Mouse (Mus musculus): ENCODE results near the gene March9.

March9 gene

GRCm38 (mm10) chr10:127059968-127060916 lies at the start of gene March9:
TSS of gene March9 (minus strand) at chr10:127060184.
- DNase-seq (ENCODE audit: low read depth): no peak

DNA sequence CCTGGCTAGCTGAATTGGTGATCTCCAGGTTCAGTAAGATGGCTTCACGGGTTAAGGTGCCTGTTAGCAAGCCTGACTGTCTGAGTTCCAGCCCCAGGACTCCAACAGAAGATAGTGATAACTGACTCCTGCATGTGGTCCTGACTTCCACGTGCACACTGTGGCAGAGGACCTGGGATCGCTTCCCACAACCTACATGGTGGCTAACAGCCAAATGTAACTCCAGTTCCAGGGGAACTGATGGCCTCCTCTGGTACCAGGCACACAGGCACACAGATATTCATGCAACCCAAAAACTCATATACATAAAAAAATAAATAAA lies 48.2 kb upstream of the March9 start:
- no peak for DNase-seq (ENCODE audit: low read depth)

DNA sequence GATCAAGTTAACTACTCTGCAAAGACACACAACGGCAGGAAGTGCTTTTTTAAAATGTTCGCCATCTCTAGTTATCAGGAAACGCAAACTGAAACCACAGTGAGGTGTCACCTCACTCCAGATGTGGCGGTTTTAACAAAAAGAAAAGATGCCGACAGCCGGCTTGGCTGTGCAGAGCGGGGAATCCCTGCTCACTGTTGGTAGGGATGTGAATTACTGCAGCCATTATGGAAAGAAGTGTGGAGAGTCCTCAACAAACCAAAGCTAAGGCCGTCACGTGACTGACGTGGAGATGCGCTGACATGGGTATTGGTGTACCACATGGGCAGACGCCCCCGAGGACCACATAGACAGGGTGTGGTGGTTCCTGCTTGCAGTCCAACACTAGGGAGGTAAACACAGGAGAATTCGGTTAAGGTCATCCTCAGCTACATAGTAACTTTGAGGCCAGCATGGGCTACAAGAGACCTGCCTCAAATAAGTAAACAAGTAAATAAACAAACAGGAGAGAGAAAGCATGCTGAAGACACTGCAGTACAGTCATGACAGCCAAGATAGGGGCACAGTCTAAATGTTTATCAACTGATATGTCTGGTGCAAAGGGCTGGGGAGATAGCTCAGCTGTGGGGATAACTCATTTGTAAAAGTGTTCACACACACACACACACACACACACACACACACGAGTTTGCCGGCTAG lies 47.7 kb upstream of the March9 start:
- no peak for DNase-seq (ENCODE audit: low read depth)

DNA sequence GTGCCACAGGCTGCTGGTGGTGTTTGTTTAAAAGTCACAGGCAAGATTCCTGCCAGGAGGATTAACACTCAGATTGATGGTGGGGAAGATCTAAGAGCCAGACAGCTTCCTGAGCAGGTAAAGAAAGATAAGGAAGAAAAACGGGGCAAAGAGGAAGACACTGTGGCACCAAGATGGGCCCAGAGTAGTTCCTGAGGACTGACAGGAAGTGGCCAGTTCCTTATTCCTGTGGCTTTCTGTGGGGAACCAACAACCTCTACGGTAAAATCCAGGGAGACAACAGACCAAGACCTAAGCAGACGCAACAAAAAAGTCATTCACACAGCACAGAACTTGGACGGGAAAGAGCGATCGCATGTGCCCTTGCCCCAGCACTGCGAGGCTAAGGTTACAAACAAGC lies 43.6 kb upstream of the March9 start:
- DNase-seq (ENCODE audit: low read depth): no peak

- no peak for DNase-seq (ENCODE audit: low read depth)
Observed at GRCm38 (mm10) chr10:127101151-127101550, 41.2 kb upstream of the March9 start.

DNA sequence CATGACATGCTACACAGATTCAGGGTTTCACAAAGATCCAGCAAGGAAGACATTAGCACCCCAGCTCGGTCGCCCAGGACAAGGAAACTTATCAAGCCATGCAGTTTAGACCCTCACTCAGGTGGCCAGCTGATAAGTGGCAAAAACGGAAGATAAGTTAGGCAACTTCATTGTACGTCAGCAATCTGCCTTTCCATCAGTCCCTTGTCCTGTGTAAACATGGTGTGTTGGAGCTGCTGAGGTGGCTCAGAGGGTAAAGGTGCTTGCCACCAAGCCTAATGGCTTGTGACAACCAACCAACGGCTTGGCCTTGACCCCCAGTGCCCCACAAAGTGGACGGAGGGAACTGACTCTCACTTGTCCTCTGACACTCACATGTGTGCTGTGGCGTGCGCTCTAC lies 40.4 kb upstream of the March9 start:
- DNase-seq (ENCODE audit: low read depth): no peak

- DNase-seq (ENCODE audit: low read depth): no peak
Observed at GRCm38 (mm10) chr10:127099868-127100267, 39.9 kb upstream of the March9 start.

DNA sequence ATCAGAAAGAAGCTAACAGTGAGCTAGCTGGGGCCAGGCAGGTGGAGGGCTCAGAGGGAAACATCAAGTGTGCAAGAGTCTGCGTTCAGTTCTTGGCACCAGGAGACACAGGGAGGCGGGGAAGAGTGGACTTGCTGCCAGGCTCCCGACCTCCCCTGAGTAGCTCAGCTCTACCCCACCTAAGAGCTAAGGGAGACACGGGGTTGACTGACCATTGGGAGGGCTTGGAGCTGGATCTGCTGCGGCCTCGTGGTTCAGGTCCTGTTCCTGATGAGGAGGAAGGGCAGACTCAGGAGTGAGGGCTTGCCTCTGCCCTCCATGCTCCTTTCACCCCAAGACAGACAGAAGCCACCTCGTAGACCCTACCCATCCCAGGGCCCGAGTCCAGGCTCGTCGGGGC lies 39.2 kb upstream of the March9 start:
- no peak for DNase-seq (ENCODE audit: low read depth)

GRCm38 (mm10) chr10:127098514-127098913 lies 38.5 kb upstream of the March9 start:
- DNase-seq (ENCODE audit: low read depth): no peak

DNA sequence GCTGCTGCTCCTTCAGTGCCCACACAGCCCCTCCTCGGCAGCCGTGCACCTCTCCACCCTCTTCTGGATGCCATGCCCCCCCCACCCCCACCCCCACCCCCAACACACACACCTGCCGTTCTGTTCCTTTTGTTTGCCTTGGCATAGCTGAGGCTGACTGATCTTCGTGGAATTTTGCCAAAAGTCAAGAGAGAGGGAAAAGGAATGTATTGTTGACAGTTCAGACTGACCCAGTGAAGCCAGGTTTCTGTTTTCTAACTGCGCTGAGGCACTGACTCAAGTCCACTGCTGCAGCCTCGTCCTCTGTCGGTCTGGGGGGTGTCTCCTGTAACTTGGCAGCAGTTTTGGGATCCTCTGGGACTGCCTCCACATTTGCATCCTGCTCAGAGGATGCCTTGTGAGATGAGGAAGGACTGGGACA lies 34.4 kb upstream of the March9 start:
- DNase-seq (ENCODE audit: low read depth): no peak

GRCm38 (mm10) chr10:127092742-127093141 lies 32.8 kb upstream of the March9 start:
- no peak for DNase-seq (ENCODE audit: low read depth)

- no peak for DNase-seq (ENCODE audit: low read depth)
Observed at GRCm38 (mm10) chr10:127091507-127092396, 31.8 kb upstream of the March9 start.

DNA sequence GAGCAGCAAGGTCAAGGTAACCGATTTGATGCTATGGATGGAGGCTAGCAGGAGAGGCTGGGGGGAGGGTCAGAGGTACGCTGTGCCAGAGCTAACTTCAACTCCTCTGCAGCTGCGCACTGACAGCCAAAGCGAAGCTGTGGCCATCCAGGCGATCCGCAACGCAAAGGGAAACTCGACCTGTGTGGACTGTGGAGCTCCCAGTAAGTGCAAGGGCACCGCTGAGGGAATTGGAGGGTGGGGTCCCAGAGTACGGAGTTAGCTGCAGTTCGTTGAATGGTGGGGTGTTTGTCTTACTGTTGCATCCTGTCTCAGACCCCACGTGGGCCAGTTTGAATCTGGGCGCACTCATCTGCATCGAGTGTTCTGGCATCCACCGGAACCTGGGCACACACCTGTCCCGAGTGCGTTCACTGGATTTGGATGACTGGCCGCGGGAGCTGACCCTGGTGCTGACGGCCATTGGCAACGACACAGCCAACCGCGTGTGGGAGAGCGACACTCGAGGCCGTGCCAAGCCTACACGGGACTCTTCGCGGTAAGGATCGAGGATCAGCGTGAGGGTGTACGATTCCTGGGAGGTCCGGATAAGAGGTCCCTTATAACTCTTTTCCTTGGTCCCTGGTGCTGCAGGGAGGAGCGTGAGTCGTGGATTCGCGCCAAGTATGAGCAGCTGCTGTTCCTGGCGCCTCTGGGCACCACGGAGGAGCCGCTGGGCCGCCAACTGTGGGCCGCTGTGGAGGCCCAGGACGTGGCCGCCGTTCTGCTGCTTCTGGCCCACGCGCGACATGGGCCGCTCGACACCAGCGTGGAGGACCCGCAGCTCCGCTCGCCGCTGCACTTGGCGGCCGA lies 30.8 kb upstream of the March9 start:
- no peak for DNase-seq (ENCODE audit: low read depth)

DNA sequence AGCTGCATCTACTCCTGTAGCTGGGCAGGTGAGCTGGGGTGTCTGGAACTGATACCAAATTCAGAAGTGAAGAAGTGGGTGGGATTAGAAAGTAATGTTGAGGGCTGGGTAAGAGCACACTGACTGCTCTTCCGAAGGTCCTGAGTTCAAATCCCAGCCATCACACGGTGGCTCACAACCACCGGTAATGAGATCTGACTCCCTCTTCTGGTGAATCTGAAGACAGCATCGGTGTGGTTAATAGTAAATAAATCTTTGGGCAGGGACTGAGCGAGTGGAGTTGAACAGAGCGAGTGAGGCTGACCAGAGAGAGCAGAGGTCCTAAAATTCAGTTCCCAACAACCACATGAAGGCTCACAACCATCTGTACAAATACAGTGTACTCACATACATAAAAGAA lies 25.6 kb upstream of the March9 start:
- DNase-seq (ENCODE audit: low read depth): no peak

- DNase-seq (ENCODE audit: low read depth): no peak
Observed at GRCm38 (mm10) chr10:127085052-127085451, 25.1 kb upstream of the March9 start.

DNA sequence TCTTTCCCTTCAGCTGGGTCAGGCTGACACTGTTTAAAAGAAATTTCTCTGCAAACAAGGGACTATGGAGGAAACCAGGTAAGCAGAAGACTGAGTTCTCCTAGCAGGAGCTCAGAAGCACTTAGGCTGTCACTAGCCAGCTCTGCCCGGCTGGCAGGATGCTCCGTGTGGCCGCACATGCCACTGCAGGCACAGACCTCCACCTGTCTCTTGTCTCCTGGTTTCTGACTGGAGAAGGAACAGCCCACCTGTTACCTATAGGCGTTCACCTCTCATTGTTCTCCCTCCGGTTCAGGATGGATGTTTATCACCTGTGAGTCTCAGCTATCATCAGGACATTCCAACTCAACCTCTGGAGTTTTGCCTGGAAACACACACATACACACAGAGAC lies 23.9 kb upstream of the March9 start:
- DNase-seq (ENCODE audit: low read depth): no peak

- no peak for DNase-seq (ENCODE audit: low read depth)
Observed at GRCm38 (mm10) chr10:127083292-127083914, 23.4 kb upstream of the March9 start.

GRCm38 (mm10) chr10:127081996-127082620 lies 22.1 kb upstream of the March9 start:
- DNase-seq (ENCODE audit: low read depth): no peak

- no peak for DNase-seq (ENCODE audit: low read depth)
Observed at GRCm38 (mm10) chr10:127080901-127081780, 21.2 kb upstream of the March9 start.

Measured in fibroblast of lung, adult 2 months (primary cell).